Mouse (Mus musculus) intestine, postnatal 0 days (tissue): ENCODE results near the gene Ndufaf2. TPM values are rescaled to one million over a fixed set of nuclear protein-coding genes. Genes with fewer than 3 reads are reported as not detected.

Source experiments
- ATAC-seq: fragments of 200-750 bp; cut with Nextera tagmentation; 2 replicates; pipeline ENCODE4 v1.8.0; 2017; ENCODE audit warnings: mild to moderate bottlenecking, moderate TSS enrichment, moderate library complexity
- H3K27ac ChIP-seq: fragments of 300-500 bp; sonication (generic); 2 replicates; pipeline ENCODE4 v1.5.1; 2014; ENCODE audit warnings: mild to moderate bottlenecking, low read depth, low read length, moderate library complexity
- H3K27me3 ChIP-seq: fragments of 300-500 bp; sonication (generic); replicated peaks from 2 replicates; pipeline ENCODE4 v1.6.1; 2014; ENCODE audit warnings: low read length, mixed read lengths; ENCODE audit not compliant: control insufficient read depth, insufficient read depth
- H3K36me3 ChIP-seq: fragments of 300-500 bp; sonication (generic); 2 replicates; pipeline ENCODE4 v1.6.1; 2014; ENCODE audit warnings: mild to moderate bottlenecking, moderate library complexity; ENCODE audit not compliant: control insufficient read depth, insufficient read depth
- H3K4me1 ChIP-seq: fragments of 300-500 bp; sonication (generic); replicated peaks from 2 replicates; pipeline ENCODE4 v1.6.1; 2014; ENCODE audit warnings: antibody characterized with exemption, low read length, mixed read lengths; ENCODE audit not compliant: control insufficient read depth, insufficient read depth
- H3K4me2 ChIP-seq: fragments of 300-500 bp; sonication (generic); replicated peaks from 2 replicates; pipeline ENCODE4 v1.6.1; 2014; ENCODE audit warnings: low read depth, mild to moderate bottlenecking, moderate library complexity
- H3K4me3 ChIP-seq: fragments of 300-500 bp; sonication (generic); 2 replicates; pipeline ENCODE4 v1.5.1; 2014; ENCODE audit warnings: low read depth, low read length
- H3K9ac ChIP-seq: fragments of 300-500 bp; sonication (generic); 2 replicates; pipeline ENCODE4 v1.6.1; 2014; ENCODE audit warnings: mild to moderate bottlenecking, low read depth, low read length
- H3K9me3 ChIP-seq: fragments of 300-500 bp; sonication (generic); 2 replicates; pipeline ENCODE4 v1.6.1; 2016; ENCODE audit warnings: mixed run types; ENCODE audit not compliant: control insufficient read depth
- CTCF ChIP-seq: sonication (generic); IDR thresholded peaks from 2 replicates; pipeline ENCODE4 v1.5.1; 2016; ENCODE audit warnings: low read depth, mild to moderate bottlenecking, control low read depth, antibody characterized with exemption, moderate library complexity
- WGBS: fragments of 180-500 bp; shearing (Covaris S2); extraction: QIAGEN DNeasy Blood & Tissue Kit; methylation state at CpG from one replicate; pipeline ENCODE4 v1.1.7; 2014; 5-methylcytosine and 5-hydroxymethylcytosine counted together
- polyA plus RNA-seq: library from polyadenylated mRNA; unstranded; fragments of >200 nt; fragmentation: Nextera tagmentation; extraction: Ambion mirVana; gene quantifications from 2 replicates; pipeline ENCODE4 v1.2.1, GENCODE M21; 2015

Gene Ndufaf2
- polyA plus RNA-seq, 1 experiment from 2014 or later = 39.2 TPM

DNA sequence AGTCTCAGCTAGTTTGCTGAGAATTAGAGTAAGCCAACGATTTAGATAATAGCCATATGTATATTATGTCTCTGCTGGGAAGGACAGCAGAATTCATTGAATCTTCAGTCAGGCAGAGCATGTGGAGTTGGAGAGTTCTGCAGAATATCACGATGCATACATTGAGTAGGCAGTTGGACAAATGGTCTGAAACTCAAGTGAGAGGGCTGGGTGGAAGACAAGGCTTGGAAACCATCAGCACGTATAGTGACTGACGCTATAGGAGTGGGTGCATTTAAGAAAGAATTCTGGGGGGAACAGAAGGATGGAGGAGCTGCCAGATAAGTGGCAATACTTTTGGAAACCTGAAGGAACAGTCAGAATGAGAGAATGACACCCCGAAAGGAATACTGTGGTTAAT, 27.7 kb downstream of the Ndufaf2 start:
- Histone ChIP-seq H3K27ac (no peak overlapping the region), H3K9me3 (no peaks in the 10 kb centered on the region), H3K27me3 (no peaks in the 10 kb centered on the region), H3K4me3 (no peak overlapping the region), H3K9ac (no peak overlapping the region), H3K4me1 (no peaks in the 10 kb centered on the region), H3K36me3 (no peaks in the 10 kb centered on the region), H3K4me2 (no peak overlapping the region)
- ATAC-seq = no peak
- no peak for TF ChIP-seq CTCF
- 81% methylated on average over 5 of the region's 5 CpGs for WGBS

DNA sequence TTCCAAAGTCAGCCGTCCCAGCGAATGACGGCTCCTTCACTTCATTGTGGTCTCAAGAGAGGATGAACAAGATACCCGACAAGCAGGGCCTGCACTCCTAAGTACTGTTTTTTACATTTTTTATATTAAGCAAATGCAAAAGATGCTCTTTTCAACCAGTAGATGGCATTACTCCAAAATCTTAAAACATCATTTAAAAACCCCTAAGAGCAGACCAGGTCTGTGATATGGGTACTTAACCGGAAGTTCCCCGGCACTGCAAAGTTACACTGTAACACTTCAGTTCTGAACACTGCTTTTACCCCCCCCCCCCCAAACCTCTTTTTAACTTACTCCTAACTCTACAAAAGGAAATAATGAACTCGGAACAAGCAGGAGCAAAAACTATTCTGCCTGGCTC, 29.4 kb downstream of the Ndufaf2 start:
- Histone ChIP-seq H3K27me3 (no peaks in the 10 kb centered on the region), H3K9me3 (no peaks in the 10 kb centered on the region), H3K9ac (no peak overlapping the region), H3K4me2 (no peak overlapping the region), H3K36me3 (no peaks in the 10 kb centered on the region), H3K27ac (no peak overlapping the region), H3K4me1 (no peaks in the 10 kb centered on the region), H3K4me3 (no peak overlapping the region)
- 0 out of 2 replicates have a peak, but pooled peaks have one; percentile 20 for TF ChIP-seq CTCF
- WGBS = 71% methylated on average over 7 of the region's 7 CpGs
- ATAC-seq = no peak

DNA sequence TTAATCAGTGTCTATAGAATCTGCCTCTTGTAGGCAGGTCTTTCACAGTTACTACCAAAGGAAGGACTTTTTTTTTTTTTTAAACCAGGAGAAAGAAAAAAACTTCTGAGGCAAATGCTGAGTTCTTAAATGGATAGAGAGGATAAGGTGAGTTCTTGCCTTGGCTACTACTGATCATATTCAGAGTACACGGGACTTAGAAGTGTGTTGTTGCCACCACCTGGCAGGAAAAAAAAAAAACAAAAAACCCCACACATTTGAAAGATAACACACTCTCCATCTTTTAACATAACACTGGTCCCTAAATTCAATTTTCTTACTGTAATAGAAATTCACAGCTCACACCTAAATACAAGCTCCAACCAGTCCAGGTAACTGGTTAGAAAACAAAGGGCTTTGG, 30.5 kb downstream of the Ndufaf2 start:
- Histone ChIP-seq H3K4me3 (no peak overlapping the region), H3K9ac (no peak overlapping the region), H3K27ac (no peak overlapping the region), H3K4me1 (no peaks in the 10 kb centered on the region), H3K27me3 (no peaks in the 10 kb centered on the region), H3K9me3 (no peaks in the 10 kb centered on the region), H3K36me3 (no peaks in the 10 kb centered on the region), H3K4me2 (no peak overlapping the region)
- 65% methylated on average over 1 of the region's 1 CpGs for WGBS
- TF ChIP-seq CTCF = no peak
- ATAC-seq = no peak

DNA sequence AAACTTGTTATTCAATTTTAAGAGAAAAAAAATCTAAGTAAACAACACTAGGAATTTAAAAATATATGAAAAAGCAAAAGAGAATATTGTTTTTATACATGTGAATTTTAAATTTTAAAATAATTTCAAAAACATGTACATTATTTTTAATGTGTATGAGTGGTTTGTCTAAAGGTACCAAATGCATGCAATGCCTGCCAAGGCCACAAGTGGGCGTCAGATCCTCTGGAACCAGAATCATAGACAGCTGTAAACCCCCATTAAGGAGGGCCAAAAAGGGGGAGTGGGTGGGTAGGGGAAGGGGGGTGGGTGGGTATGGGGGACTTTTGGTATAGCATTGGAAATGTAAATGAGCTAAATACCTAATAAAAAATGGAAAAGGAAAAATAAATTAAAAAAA, 31.3 kb downstream of the Ndufaf2 start:
- Histone ChIP-seq H3K4me3 (no peak overlapping the region), H3K27me3 (no peaks in the 10 kb centered on the region), H3K4me2 (no peak overlapping the region), H3K9ac (no peak overlapping the region), H3K9me3 (no peaks in the 10 kb centered on the region), H3K4me1 (no peaks in the 10 kb centered on the region), H3K36me3 (no peaks in the 10 kb centered on the region), H3K27ac (no peak overlapping the region)
- 0% methylated on average over 1 of the region's 1 CpGs for WGBS
- peak; percentile 68 for TF ChIP-seq CTCF
- ATAC-seq = no peak

DNA sequence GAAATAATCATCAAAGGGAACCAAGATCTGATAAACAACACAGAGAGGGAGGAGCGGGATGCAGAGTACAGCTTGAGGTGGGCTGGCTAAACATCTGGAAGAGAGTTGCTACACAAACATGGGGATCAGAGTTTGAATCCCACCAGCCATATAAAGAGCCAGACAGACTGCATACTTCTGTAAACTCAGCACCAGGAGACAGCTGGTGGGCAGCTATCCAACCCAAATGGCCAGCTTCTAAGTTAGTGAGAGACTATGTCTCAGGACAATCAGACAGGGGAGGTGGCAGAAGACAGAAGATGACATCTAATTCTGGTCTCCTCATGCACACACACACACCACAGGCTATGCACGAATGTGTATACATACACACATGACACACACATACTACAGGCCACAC, 32.2 kb downstream of the Ndufaf2 start:
- Histone ChIP-seq H3K9ac (no peak overlapping the region), H3K9me3 (no peaks in the 10 kb centered on the region), H3K4me2 (no peak overlapping the region), H3K36me3 (no peaks in the 10 kb centered on the region), H3K27me3 (no peaks in the 10 kb centered on the region), H3K4me1 (no peaks in the 10 kb centered on the region), H3K4me3 (no peak overlapping the region), H3K27ac (no peak overlapping the region)
- ATAC-seq = no peak
- no peak for TF ChIP-seq CTCF
- WGBS = 83% methylated on average over 2 of the region's 2 CpGs

DNA sequence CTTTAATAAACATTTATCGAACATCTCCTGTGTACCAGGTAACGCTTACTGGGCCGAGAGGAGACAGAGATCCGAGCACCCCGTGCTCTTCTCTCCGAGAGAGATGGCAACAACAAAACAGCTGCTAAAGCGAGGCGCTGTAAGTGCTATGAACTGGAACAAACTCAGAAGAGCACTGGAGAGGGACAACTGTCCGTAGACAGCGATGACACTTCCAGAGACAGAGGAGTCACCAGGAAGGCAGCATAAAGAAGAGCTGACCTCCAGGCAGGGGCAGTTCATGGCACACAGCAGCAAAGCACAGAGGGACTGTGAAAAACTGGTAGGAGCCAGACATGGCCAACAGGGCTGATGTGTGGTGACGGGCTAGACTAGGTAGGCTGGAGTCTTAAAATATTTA, 34.3 kb downstream of the Ndufaf2 start:
- Histone ChIP-seq H3K4me3 (no peak overlapping the region), H3K27ac (no peak overlapping the region), H3K27me3 (no peaks in the 10 kb centered on the region), H3K4me2 (no peak overlapping the region), H3K4me1 (no peaks in the 10 kb centered on the region), H3K9ac (no peak overlapping the region), H3K36me3 (no peaks in the 10 kb centered on the region), H3K9me3 (no peaks in the 10 kb centered on the region)
- WGBS = 80% methylated on average over 11 of the region's 11 CpGs
- TF ChIP-seq CTCF = no peak
- ATAC-seq = no peak

DNA sequence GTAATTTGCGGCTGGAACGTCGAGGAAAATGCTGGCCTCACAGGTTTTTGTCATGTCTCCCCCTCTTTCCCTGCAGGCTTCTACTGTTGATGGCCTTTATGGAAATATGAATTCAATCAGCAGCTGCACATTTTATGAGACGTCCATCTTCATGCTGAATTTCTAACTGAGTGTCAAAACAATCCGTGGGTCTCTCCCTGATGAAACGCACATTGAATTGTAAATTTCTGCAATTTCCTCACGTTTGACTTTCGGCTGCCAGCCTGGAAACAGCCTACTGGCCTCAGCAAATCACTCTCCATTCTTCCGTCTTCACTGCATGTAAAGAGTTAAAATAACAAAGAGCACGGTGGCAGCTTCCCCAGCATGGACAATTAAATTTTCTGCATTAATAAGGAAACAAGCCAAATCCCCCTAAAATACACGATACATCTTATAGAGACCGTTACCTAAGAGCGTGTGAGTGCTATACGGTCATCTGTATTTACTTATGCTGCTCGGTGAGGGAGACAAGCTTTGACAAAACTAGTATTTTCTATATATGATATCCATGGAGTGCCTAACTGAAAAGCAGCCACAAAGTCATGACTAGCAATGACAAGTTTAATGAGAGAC, 35.2 kb downstream of the Ndufaf2 start:
- no peak overlapping the region for H3K4me2 ChIP-seq
- ATAC-seq = no peak
- H3K36me3 ChIP-seq = no peaks in the 10 kb centered on the region
- no peak overlapping the region for H3K27ac ChIP-seq
- no peaks in the 10 kb centered on the region for H3K4me1 ChIP-seq
- WGBS = 65% methylated on average over 15 of the region's 15 CpGs
- no peak overlapping the region for H3K4me3 ChIP-seq
- no peaks in the 10 kb centered on the region for H3K27me3 ChIP-seq
- no peak for TF ChIP-seq CTCF
- no peak overlapping the region for H3K9ac ChIP-seq
- H3K9me3 ChIP-seq = no peaks in the 10 kb centered on the region
